Mouse (Mus musculus) lung, postnatal 0 days (tissue): ENCODE results near the gene Siglece.

Source experiments
- CTCF ChIP-seq: IDR thresholded peaks from 2 replicates; pipeline ENCODE4 v1.5.1; 2016; ENCODE audit warnings: antibody characterized with exemption, mild to moderate bottlenecking
- EP300 ChIP-seq: IDR thresholded peaks from 2 replicates; pipeline ENCODE4 v1.6.1; 2016; ENCODE audit warnings: antibody characterized with exemption, mild to moderate bottlenecking, control low read depth

GRCm38 (mm10) chr7:43672581-43673260 lies 12.8 kb upstream of the Siglece start:
- no peak for TF ChIP-seq CTCF
- TF ChIP-seq EP300 = no peak
